Mouse (Mus musculus) macrophage (primary cell): ENCODE data around the gene Osbpl5. TPM values are rescaled to one million over a fixed set of nuclear protein-coding genes. Genes with fewer than 3 reads are reported as not detected.
"Not testable (repeated sequence)": the region's sequence is repeated elsewhere in the genome, so short reads cannot be mapped to it uniquely, and the experiment has no call there.

Source experiments
- H3K27ac ChIP-seq: fragments of 350-480 bp; formaldehyde crosslinking; 2 replicates; pipeline ENCODE4 v1.9.0; 2021
- H3K36me3 ChIP-seq: fragments of 350-480 bp; formaldehyde crosslinking; 2 replicates; pipeline ENCODE4 v1.9.0; 2021; ENCODE audit errors: inconsistent target
- H3K4me3 ChIP-seq: fragments of 350-480 bp; formaldehyde crosslinking; 2 replicates; pipeline ENCODE4 v1.9.0; 2021; ENCODE audit errors: inconsistent target
- H3K79me2 ChIP-seq: fragments of 350-480 bp; formaldehyde crosslinking; 2 replicates; pipeline ENCODE4 v1.9.0; 2021; ENCODE audit errors: inconsistent target
- WGBS: methylation state at CpG from one replicate; pipeline ENCODE4 v1.1.7; 2026; ENCODE audit warnings: inconsistent platforms; ENCODE audit not compliant: missing documents; 5-methylcytosine and 5-hydroxymethylcytosine counted together
- polyA plus RNA-seq: library from polyadenylated mRNA; stranded (reverse); fragments of 250-400 nt; gene quantifications from 3 replicates; pipeline ENCODE4 v1.2.4, GENCODE M21; 2018; ENCODE audit warnings: inconsistent platforms

Osbpl5 gene
- polyA plus RNA-seq, 1 experiment from 2014 or later, result 1.2 TPM

DNA sequence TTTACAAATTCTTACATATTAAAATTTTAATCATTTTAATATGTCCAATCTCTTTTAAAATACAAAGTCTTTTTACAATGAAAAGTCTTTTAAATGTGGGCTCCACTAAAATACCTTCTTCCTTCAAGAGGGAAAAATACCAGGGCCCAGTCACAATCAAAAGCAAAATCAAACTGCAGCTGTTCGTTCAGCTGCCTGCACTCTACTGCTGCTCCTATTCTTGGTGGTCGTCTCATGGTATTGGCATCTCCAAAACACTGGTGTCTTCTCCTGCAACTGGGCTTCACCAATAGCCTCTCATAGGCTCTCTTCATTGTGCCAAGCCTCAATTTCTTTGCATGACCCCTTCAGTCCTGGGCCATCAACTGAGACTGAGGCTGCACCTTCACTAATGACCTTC, 93.3 kb downstream of the Osbpl5 start:
- Histone ChIP-seq H3K79me2 (no peaks in the 10 kb centered on the region), H3K36me3 (no peaks in the 10 kb centered on the region), H3K4me3 (no peak overlapping the region), H3K27ac (no peak overlapping the region)
- WGBS, result 88% methylated on average over 2 of the region's 2 CpGs

DNA sequence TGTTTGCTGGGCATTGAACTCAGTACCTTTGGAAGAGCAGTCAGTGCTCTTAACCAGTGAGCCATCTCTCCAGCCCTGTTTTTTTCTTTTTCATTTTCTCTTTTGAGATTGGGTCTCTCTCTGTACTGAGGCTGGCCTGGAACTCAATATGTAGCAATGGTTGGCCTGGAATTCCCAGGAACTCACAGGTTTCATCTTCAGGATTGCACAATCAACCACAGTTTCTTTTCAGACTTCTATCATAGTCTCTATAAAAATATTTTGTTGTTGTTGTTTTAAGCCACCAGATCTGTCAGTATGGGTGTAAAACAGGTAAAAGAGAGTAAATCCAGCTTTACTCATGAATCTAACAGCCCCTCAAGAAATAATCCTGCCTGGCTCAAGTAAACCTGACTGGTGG, 96.0 kb downstream of the Osbpl5 start:
- no peak overlapping the region for H3K4me3 ChIP-seq
- H3K27ac ChIP-seq, result no peak overlapping the region
- no peaks in the 10 kb centered on the region for H3K36me3 ChIP-seq
- no peaks in the 10 kb centered on the region for H3K79me2 ChIP-seq

DNA sequence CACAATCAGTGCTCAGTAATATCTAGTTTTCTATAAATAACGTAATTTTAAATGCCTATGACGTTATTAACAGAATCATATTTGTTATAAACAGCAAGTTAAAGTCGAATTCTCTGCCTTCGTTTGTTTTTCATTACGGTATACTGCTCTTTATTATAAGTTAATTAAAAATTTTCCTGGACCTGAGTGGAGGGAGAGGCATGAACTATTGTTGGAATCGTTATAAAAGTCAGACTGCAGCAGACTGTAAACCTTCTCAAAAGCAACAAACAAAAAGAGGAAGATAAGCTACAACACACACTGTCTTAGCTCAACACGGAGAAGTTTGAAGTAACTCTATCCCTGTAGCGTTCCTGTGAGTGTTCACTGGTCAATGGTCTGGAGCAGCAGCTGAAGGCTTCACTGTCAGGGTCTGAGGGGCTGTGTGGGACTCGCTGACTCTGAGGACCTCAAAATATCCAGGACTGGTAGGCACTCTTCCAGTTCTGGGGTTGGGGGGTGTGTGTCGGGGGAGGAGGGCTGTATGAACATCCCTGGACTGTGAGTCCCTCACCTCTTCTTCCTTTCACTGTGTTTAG, 106.9 kb downstream of the Osbpl5 start:
- not testable (repeated sequence) for H3K27ac ChIP-seq, H3K36me3 ChIP-seq, H3K79me2 ChIP-seq
- WGBS, result 52% methylated on average over 10 of the region's 10 CpGs
- H3K4me3 ChIP-seq, result peak overlapping the region; percentile 65; the same call in 1 of the 2 replicates

DNA sequence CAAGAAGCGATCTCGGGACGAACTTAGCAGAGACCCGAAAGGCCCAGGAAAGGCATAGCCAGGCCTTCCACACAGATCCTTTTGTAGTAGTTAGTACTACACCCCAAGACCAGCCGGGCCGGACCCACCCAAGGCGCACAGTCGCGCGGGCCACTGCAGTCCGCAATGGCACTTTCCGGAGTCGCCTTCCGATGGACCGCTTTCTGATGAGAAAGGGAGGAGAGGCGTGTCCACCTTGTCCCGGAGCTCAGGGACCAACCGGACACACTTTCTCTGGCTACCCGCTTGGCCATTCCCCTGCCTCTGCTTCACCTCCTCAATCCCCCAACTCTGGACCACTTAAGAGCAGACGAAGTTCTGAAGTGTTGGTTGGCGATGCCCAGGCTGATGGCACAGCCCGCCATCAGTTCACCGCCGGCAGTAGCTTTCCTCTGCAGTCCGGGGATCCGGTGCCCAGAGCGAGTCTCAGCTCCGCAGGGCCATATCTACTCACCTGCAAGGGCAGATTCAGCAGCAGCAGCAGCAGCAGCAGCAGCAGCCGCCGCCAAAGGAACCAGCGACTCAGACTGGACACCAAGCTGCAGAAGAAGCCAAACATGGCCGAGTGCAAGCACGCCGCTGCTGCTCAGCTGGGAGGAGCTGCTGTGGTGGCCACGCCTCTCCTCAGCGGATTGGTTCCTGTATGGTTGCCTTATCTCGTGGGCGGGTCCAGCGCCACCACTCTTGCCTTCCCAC, 107.6 kb downstream of the Osbpl5 start, which contains the start of gene Tnfrsf22:
Gene Tnfrsf22, minus strand, starts transcription at position 628 of the 735 bp plus-strand sequence.
- no peak within 1 kb of the TSS for H3K27ac ChIP-seq
- H3K79me2 ChIP-seq, result no peaks in the 10 kb centered on the region
- H3K36me3 ChIP-seq, result no peaks in the 10 kb centered on the region
- peak within 1 kb of the TSS; percentile 65 for H3K4me3 ChIP-seq
- WGBS, result 6% methylated on average over 39 of the region's 39 CpGs

DNA sequence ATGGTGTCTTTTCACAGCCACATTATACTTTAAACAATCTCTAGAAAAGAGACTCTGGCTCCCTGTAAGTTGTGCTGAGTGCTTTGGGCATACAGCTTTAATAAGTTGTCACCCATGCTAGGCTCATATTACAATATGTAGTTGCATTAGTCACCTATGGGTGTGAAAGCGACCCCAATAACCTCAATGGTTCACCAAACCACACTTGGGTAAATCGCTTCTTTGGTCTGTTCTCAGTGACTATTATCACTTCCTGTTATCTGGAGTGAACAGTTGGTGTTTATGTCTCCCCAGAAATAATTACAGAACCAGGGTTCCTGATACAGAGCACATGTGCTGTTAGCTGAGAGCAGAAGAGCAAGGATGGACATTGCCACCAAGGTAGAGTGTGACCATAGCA, 112.8 kb downstream of the Osbpl5 start:
- not testable (repeated sequence) for H3K36me3 ChIP-seq, H3K4me3 ChIP-seq, H3K27ac ChIP-seq, H3K79me2 ChIP-seq
- WGBS, result 100% methylated on average over 1 of the region's 2 CpGs

Other genes with a start within 250 kb of the Osbpl5 start
- gene Nap1l4, start 207.9 kb downstream of the Osbpl5 start, polyA plus RNA-seq, result 53.7 to 124 TPM (median 75.6 TPM) in 3 replicates
- gene Cars, start 156.9 kb downstream of the Osbpl5 start, polyA plus RNA-seq, result 22.1 to 22.6 TPM (median 22.5 TPM) in 3 replicates
- gene Tnfrsf26, start 128.3 kb downstream of the Osbpl5 start, polyA plus RNA-seq, result 5.9 to 10.7 TPM (median 10.6 TPM) in 3 replicates
- gene Tnfrsf22, start 107.3 kb downstream of the Osbpl5 start, polyA plus RNA-seq, result 2.7 to 8.5 TPM (median 3.7 TPM) in 3 replicates
- 11.0 to 17.9 TPM (median 11.0 TPM) in 3 replicates for gene Tnfrsf23, start 71.1 kb downstream of the Osbpl5 start, polyA plus RNA-seq
- not detected in 3 replicates for gene Mrgprg, start 10.0 kb upstream of the Osbpl5 start, polyA plus RNA-seq
- gene Mrgpre, start 27.5 kb upstream of the Osbpl5 start, polyA plus RNA-seq, result 3.9 to 5.1 TPM (median 4.2 TPM) in 3 replicates
- 2.6 to 5.3 TPM (median 4.6 TPM) in 3 replicates for gene Nadsyn1, start 65.9 kb upstream of the Osbpl5 start, polyA plus RNA-seq
- 16.3 to 35.3 TPM (median 33.0 TPM) in 3 replicates for gene Dhcr7, start 66.2 kb upstream of the Osbpl5 start, polyA plus RNA-seq
- not detected in 3 replicates for gene Gm498, start 109.9 kb upstream of the Osbpl5 start, polyA plus RNA-seq
- not detected in 3 replicates for gene Shank2, start 244.9 kb upstream of the Osbpl5 start, polyA plus RNA-seq